Mouse (Mus musculus) embryonic fibroblast, embryonic 13.5 days (primary cell): ENCODE results near the gene Gm9887. TPM values are rescaled to one million over a fixed set of nuclear protein-coding genes. Genes with fewer than 3 reads are reported as not detected.
"Not testable (repeated sequence)": the region's sequence is repeated elsewhere in the genome, so short reads cannot be mapped to it uniquely, and the experiment has no call there.

Experiments used
- H3K27ac ChIP-seq: 2 replicates; pipeline ENCODE4 v1.5.1; 2012; ENCODE audit warnings: low read length, control low read depth, inconsistent platforms; ENCODE audit not compliant: insufficient read depth
- H3K4me1 ChIP-seq: 2 replicates; pipeline ENCODE4 v1.6.1; 2011; ENCODE audit warnings: low read length; ENCODE audit not compliant: control insufficient read depth, insufficient read depth
- H3K4me3 ChIP-seq: 2 replicates; pipeline ENCODE4 v1.5.1; 2011; ENCODE audit warnings: mild to moderate bottlenecking, control low read depth, low read length; ENCODE audit not compliant: insufficient read depth
- CTCF ChIP-seq: IDR thresholded peaks from 2 replicates; pipeline ENCODE4 v1.5.1; 2011; ENCODE audit warnings: mild to moderate bottlenecking, control low read depth, low read length, moderate library complexity, borderline replicate concordance; ENCODE audit not compliant: insufficient read depth
- POLR2A ChIP-seq: IDR thresholded peaks from 2 replicates; pipeline ENCODE4 v1.6.1; 2011; ENCODE audit warnings: low read depth, mild to moderate bottlenecking, control low read depth, low read length, moderate library complexity
- polyA plus RNA-seq: library from polyadenylated mRNA; stranded (reverse); fragments of >200 nt; gene quantifications from 2 replicates; pipeline ENCODE4 v1.2.4, GENCODE M21; 2011; ENCODE audit warnings: low read depth; ENCODE audit not compliant: missing spikeins, insufficient read length

Gene Gm9887
- polyA plus RNA-seq, 1 experiment = not detected

- Histone ChIP-seq H3K4me3 (no peak overlapping the region), H3K27ac (peak overlapping the region; percentile 27; the same call in 1 of the 2 replicates), H3K4me1 (peaks cover 4% of the 10 kb centered on the region; the same call in 1 of the 2 replicates)
- TF ChIP-seq CTCF (no peak), POLR2A (no peak)
Observed at GRCm38 (mm10) chr12:69388321-69388869, 16.1 kb upstream of the Gm9887 start.

- not testable (repeated sequence) for H3K4me1 ChIP-seq, H3K27ac ChIP-seq, H3K4me3 ChIP-seq
Observed at GRCm38 (mm10) chr12:69386281-69386732, 14.0 kb upstream of the Gm9887 start.

DNA sequence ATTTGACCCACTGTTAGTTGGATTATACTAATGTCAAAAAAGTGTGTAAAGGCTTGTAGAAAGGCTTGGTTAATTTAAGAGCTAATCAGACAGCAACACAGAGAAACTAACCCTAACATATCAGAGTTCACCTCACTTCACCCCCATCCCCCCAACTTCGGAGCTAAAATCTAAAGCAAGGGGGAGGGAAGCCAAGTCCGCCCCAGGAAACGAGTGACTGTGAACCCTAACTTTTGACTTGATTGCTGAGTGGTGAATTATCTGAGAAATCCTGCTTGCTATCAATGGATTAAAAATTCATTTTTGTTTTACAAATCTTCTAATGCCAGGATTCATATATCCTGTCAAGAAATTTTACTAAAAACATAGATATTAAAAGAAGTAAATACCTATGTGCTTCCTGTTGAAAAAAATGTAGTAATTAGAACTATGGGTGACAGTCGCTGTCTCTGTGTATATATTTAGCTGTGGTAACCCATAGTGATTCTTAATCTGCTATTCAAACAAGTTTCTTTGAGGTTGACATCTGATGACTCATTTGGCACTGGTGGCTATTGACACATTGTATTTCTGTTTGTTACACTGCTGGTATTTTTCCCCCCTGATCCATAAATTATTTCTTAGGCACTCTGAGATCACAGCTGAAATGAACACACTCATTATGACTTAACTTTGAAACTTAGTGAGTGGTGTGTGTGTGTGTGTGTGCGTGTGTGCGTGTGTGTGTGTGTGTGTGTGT, 13.5 kb upstream of the Gm9887 start:
- Histone ChIP-seq H3K27ac (no peak overlapping the region; the same call in 1 of the 2 replicates), H3K4me3 (no peak overlapping the region), H3K4me1 (peaks cover 4% of the 10 kb centered on the region; the same call in 1 of the 2 replicates)
- TF ChIP-seq POLR2A (no peak), CTCF (no peak)

DNA sequence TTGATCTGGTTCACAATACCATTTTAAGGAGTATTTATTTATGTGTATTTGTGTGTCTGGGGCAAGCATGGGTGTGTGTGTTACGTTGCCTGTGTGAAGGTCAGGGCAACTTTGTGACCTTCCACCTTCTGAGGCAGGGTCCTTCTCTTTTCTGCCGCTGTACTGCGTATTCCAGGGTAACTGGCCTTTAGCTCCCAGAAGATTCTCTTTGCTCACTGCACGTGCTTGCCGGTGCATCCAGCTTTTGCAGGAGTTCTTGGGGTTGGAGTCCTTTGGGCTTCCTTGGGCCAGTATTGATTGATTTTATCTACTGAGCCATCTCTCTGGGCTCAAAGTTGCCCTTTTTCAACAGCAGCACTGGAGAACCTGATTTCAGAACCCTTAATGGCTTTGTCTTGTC, 12.3 kb upstream of the Gm9887 start:
- no peak for TF ChIP-seq CTCF
- no peak for TF ChIP-seq POLR2A
- Histone ChIP-seq H3K4me1 (peaks cover 4% of the 10 kb centered on the region; the same call in 1 of the 2 replicates), H3K4me3 (no peak overlapping the region), H3K27ac (no peak overlapping the region)

DNA sequence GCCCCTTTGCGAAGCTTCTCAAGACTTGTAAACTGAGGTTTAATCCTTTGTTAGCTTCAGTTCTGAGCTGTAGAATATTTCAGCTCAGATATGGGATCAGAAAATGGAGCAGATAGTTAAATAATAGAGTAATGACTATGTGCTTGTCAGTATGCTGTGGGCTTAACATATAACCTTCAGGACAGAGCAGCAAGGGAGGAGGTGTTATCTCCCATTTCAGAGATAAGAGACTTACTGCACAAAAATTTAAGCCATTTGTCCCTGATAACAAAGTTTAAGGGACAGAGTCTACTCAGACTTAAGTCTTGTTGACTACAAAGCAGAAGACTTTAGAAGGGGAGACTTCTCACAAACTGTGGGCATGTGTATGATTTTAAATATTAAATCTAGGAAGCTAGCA, 10.6 kb upstream of the Gm9887 start:
- H3K27ac ChIP-seq = no peak overlapping the region
- H3K4me1 ChIP-seq = peaks cover 3% of the 10 kb centered on the region; the same call in 1 of the 2 replicates
- no peak for TF ChIP-seq POLR2A
- TF ChIP-seq CTCF = no peak
- no peak overlapping the region for H3K4me3 ChIP-seq

DNA sequence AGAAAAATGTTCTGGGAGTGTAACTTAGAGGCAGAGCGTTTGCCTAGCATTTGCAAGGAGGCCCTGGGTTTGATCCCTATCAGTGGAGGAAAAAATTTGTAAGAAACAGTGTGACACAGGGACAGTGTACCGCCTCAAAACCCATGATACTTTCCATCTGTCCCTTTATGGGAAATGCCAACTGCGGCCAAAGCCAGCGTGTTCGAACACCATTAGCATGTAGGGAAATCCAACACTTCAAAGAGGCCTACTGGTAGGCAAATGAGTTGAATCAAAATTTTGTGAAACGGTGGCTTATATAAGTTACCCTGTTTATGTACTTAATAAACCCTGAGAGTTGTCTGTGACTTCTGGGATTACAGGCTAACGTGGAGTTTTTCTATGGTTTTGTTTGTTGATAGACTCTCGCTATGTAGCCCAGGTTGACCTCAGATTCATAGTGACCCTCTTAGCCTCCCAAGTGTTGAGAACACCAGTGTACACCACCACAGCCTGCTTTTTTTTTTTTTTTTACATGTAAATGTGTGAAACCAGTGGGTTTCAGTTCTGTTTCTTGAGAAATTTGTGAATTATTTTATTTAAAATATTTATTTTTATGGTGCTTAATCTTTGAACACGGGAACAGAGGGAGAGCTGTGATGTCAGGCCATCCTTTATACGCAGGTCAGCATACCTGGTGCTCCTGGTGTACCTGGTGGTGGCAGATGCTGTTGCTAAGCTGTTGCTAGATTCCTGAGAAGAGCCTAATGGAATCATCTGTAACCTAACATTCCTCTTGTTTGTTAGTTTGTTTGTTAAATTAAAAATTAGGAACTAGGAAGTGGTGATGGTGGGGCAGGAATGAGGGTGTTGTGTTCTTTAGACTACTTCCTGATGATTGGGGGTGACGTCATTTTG, 6.5 kb upstream of the Gm9887 start:
- Histone ChIP-seq H3K4me3 (no peak overlapping the region), H3K27ac (no peak overlapping the region), H3K4me1 (peaks cover 3% of the 10 kb centered on the region; the same call in 1 of the 2 replicates)
- TF ChIP-seq POLR2A (no peak), CTCF (no peak)

- H3K4me3 ChIP-seq, H3K4me1 ChIP-seq: not testable (repeated sequence)
Observed at GRCm38 (mm10) chr12:69377636-69378035, 5.4 kb upstream of the Gm9887 start.

GRCm38 (mm10) chr12:69377188-69377587, 4.9 kb upstream of the Gm9887 start:
- H3K4me3 ChIP-seq = no peak overlapping the region
- TF ChIP-seq POLR2A (no peak), CTCF (no peak)
- H3K27ac ChIP-seq = no peak overlapping the region
- peaks cover 3% of the 10 kb centered on the region; the same call in 1 of the 2 replicates for H3K4me1 ChIP-seq

More at GRCm38 (mm10) chr12:69377636-69378035, 5.4 kb upstream of the Gm9887 start:
- not testable (repeated sequence) for H3K27ac ChIP-seq

DNA sequence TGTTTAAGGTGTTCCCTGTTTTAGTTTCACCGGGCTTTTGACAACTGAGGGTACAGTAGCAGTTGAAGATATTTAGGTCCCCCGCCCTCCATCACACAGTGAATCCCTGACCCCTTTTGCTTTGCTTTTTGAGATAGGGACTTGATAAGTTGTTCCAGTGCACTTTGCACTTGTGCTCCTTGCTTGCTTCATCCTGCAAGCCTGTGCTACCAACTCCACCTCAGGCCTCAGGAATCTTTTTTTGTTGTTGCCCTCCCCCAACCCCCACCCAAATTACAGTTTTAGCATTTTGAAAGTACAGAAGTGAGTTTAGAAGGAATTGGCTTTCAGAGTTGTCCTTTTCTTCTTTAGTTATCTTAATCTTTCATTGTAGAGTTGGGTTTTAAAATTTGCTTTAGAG, 3.9 kb upstream of the Gm9887 start:
- peak overlapping the region; percentile 19 for H3K4me3 ChIP-seq
- TF ChIP-seq CTCF (no peak), POLR2A (no peak)
- peaks cover 3% of the 10 kb centered on the region; the same call in 1 of the 2 replicates for H3K4me1 ChIP-seq
- H3K27ac ChIP-seq = no peak overlapping the region
